Mouse (Mus musculus): ENCODE data around the gene Gm13030. TPM values are rescaled to one million over a fixed set of nuclear protein-coding genes. Genes with fewer than 3 reads are reported as not detected.
"Not testable (repeated sequence)": the region's sequence is repeated elsewhere in the genome, so short reads cannot be mapped to it uniquely, and the experiment has no call there.

Gm13030 gene
- polyA plus RNA-seq, 1 experiment from 2014 or later, result not detected

DNA sequence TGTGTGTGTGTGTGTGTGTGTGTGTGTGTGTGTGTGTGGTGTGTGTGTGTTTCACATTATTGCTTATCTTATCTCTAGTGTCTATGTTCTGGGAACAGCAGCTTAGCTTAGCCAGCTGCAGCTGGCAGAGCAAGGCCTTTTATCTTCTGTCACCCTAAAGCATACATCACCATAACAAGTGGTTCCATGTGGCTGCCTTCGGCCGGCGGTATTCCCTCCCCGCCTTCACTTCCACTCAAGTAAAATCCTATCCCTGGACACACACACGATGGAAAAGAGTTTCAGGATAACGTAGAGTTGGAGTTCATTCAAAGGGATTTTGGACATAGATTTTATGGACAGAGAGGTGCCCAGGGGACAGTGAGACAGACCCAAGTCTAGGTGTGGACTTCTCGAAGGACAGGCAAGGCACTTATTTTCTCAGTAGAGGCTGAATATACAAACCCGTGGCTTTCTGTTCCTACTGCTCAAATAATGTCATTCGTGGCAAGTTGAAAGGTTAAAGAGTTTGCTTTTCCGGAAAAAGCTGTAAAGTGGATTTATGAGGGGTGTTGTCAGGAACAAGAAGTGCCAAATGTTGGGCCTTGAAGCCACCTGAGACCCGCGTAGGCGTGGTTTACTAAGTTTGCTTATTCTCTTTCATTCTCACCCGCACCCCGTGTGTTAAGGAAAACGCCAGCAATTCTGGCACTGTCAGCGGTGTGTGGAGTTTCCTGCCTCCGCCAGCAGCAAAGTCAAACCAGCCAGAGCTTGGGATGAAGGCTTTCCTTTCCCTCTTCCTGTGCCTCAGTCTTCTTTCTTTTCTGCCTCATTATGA lies 47.8 kb downstream of the Gm13030 start:
- Histone ChIP-seq H3K36me3 (ENCODE audit: insufficient read depth, low read length) (no peaks in the 10 kb centered on the region), H3K27me3 (replicated peaks; ENCODE audit: insufficient read depth, low read length) (0 out of 2 replicates have a peak, but pooled peaks cover 2% of the 10 kb centered on the region), H3K9me3 (ENCODE audit: low read length) (no peaks in the 10 kb centered on the region), H3K4me2 (replicated peaks; ENCODE audit: low read depth, low read length) (0 out of 2 replicates have a peak overlapping the region, but pooled peaks have one; percentile 27), H3K27ac (ENCODE audit: low read length) (0 out of 2 replicates have a peak overlapping the region, but pooled peaks have one; percentile 15), H3K9ac (replicated peaks; ENCODE audit: low read depth) (no peak overlapping the region), H3K4me3 (ENCODE audit: low read depth, low read length) (no peak overlapping the region), H3K4me1 (ENCODE audit: insufficient read depth, low read depth, low read length) (no peaks in the 10 kb centered on the region)
- WGBS, result 6% methylated on average over 18 of the region's 18 CpGs
- DNase-seq (ENCODE audit: low spot score), result peak; percentile 56
- ATAC-seq, result peak; percentile 61
- TF ChIP-seq EP300 (IDR thresholded peaks at IDR 0.05) (no peak), CTCF (IDR thresholded peaks at IDR 0.05) (no peak)

DNA sequence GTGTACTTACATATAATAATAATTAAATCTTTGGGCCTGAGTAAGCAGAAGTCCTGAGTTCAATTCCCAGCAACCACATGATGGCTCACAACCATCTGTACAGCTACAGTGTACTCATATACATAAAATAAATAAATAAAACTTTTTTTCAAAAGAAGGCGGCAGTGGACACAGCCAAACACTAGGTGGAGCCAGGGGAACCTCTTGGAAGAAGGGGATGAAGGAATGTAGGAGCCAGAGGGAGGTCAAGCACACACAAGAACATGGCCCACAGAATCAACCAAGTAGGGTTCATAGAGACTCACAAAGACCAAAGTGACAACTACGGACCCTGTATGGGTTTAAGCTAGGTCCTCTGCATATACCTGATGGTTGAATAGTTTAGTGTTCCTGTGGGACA lies 49.1 kb downstream of the Gm13030 start:
- WGBS, result 75% methylated on average over 2 of the region's 2 CpGs
- DNase-seq (ENCODE audit: low spot score) (peak; percentile 54), ATAC-seq (no peak)
- no peak overlapping the region for H3K9ac ChIP-seq (replicated peaks; ENCODE audit: low read depth)
- H3K27me3 ChIP-seq (replicated peaks; ENCODE audit: insufficient read depth, low read length), result 0 out of 2 replicates have a peak, but pooled peaks cover 2% of the 10 kb centered on the region
- H3K27ac ChIP-seq (ENCODE audit: low read length), result no peak overlapping the region
- TF ChIP-seq EP300 (IDR thresholded peaks at IDR 0.05) (no peak), CTCF (IDR thresholded peaks at IDR 0.05) (peak; percentile 46)
- H3K9me3 ChIP-seq (ENCODE audit: low read length), result no peaks in the 10 kb centered on the region
- no peaks in the 10 kb centered on the region for H3K4me1 ChIP-seq (ENCODE audit: insufficient read depth, low read depth, low read length)
- H3K4me3 ChIP-seq (ENCODE audit: low read depth, low read length), result no peak overlapping the region
- H3K36me3 ChIP-seq (ENCODE audit: insufficient read depth, low read length), result no peaks in the 10 kb centered on the region
- no peak overlapping the region for H3K4me2 ChIP-seq (replicated peaks; ENCODE audit: low read depth, low read length)

DNA sequence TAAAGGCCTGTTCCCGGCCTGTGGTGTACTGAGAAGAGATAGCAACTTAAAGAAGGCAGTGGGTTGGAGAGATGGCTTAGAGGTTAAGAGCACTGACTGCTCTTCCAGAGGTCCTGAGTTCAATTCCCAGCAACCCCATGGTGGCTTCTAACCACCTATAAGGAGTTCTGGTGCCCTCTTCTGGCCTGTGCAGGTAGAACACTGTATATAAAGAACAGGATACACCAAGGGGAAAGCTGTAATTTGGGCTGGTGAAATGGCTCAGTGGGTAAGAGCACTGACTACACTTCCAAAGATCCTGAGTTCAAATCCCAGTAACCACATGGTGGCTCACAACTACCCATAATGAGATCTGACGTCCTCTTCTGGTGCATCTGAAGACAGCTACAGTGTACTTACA lies 49.6 kb downstream of the Gm13030 start:
- not testable (repeated sequence) for H3K27me3 ChIP-seq (replicated peaks; ENCODE audit: insufficient read depth, low read length); H3K4me1 ChIP-seq (ENCODE audit: insufficient read depth, low read depth, low read length); H3K4me3 ChIP-seq (ENCODE audit: low read depth, low read length); DNase-seq (ENCODE audit: low spot score); H3K9me3 ChIP-seq (ENCODE audit: low read length); H3K9ac ChIP-seq (replicated peaks; ENCODE audit: low read depth); H3K27ac ChIP-seq (ENCODE audit: low read length); H3K4me2 ChIP-seq (replicated peaks; ENCODE audit: low read depth, low read length); ATAC-seq; H3K36me3 ChIP-seq (ENCODE audit: insufficient read depth, low read length)
- WGBS, result 72% methylated on average over 2 of the region's 2 CpGs
- 0 out of 2 replicates have a peak, but pooled peaks have one; percentile 5 for TF ChIP-seq CTCF (IDR thresholded peaks at IDR 0.05)

- no peak overlapping the region for H3K4me3 ChIP-seq (ENCODE audit: low read depth, low read length)
- TF ChIP-seq EP300 (IDR thresholded peaks at IDR 0.05), result no peak
- TF ChIP-seq CTCF (IDR thresholded peaks at IDR 0.05), result no peak
- DNase-seq (ENCODE audit: low spot score), result no peak
- 93% methylated on average over 2 of the region's 2 CpGs for WGBS
- no peak for ATAC-seq
- H3K9me3 ChIP-seq (ENCODE audit: low read length), result no peaks in the 10 kb centered on the region
- H3K4me2 ChIP-seq (replicated peaks; ENCODE audit: low read depth, low read length), result no peak overlapping the region
- H3K27me3 ChIP-seq (replicated peaks; ENCODE audit: insufficient read depth, low read length), result 0 out of 2 replicates have a peak, but pooled peaks cover 2% of the 10 kb centered on the region
- no peak overlapping the region for H3K27ac ChIP-seq (ENCODE audit: low read length)
- peaks cover 2% of the 10 kb centered on the region; the same call in 1 of the 2 replicates for H3K4me1 ChIP-seq (ENCODE audit: insufficient read depth, low read depth, low read length)
- H3K36me3 ChIP-seq (ENCODE audit: insufficient read depth, low read length), result no peaks in the 10 kb centered on the region
- H3K9ac ChIP-seq (replicated peaks; ENCODE audit: low read depth), result no peak overlapping the region
These were observed 52.7 kb downstream of the Gm13030 start for GRCm38 (mm10) chr4:138821036-138821435.

Other genes starting within 250 kb of the Gm13030 start
- 0.08 and 0.12 TPM in 2 replicates for gene Vwa5b1, start 238.1 kb downstream of the Gm13030 start, polyA plus RNA-seq (2015; fragmentation: Nextera tagmentation; extraction: Ambion mirVana)
- 0.43 and 0.53 TPM in 2 replicates for gene Pla2g2c, start 149.2 kb downstream of the Gm13030 start, polyA plus RNA-seq (2015; fragmentation: Nextera tagmentation; extraction: Ambion mirVana)
- 10.1 and 11.7 TPM in 2 replicates for gene Ubxn10, start 136.8 kb downstream of the Gm13030 start, polyA plus RNA-seq (2015; fragmentation: Nextera tagmentation; extraction: Ambion mirVana)
- gene Pla2g2f, start 116.3 kb downstream of the Gm13030 start, polyA plus RNA-seq (2015; fragmentation: Nextera tagmentation; extraction: Ambion mirVana), result not detected in 2 replicates
- not detected in 2 replicates for gene Pla2g2d, start 98.2 kb downstream of the Gm13030 start, polyA plus RNA-seq (2015; fragmentation: Nextera tagmentation; extraction: Ambion mirVana)
- 0.29 TPM in 1 of 2 replicates, not detected in the other for gene Pla2g5, start 10.5 kb downstream of the Gm13030 start, polyA plus RNA-seq (2015; fragmentation: Nextera tagmentation; extraction: Ambion mirVana)
- not detected in 2 replicates for gene Pla2g2e, start 4.0 kb upstream of the Gm13030 start, polyA plus RNA-seq (2015; fragmentation: Nextera tagmentation; extraction: Ambion mirVana)
- 3.7 and 4.0 TPM in 2 replicates for gene Otud3, start 40.0 kb upstream of the Gm13030 start, polyA plus RNA-seq (2015; fragmentation: Nextera tagmentation; extraction: Ambion mirVana)
- 17.9 and 21.6 TPM in 2 replicates for gene Rnf186, start 93.1 kb upstream of the Gm13030 start, polyA plus RNA-seq (2015; fragmentation: Nextera tagmentation; extraction: Ambion mirVana)
- 8.3 and 8.5 TPM in 2 replicates for gene Tmco4, start 98.9 kb upstream of the Gm13030 start, polyA plus RNA-seq (2015; fragmentation: Nextera tagmentation; extraction: Ambion mirVana)
- not detected in 2 replicates for gene Htr6, start 201.6 kb upstream of the Gm13030 start, polyA plus RNA-seq (2015; fragmentation: Nextera tagmentation; extraction: Ambion mirVana)
- 141 and 151 TPM in 2 replicates for gene Nbl1, start 219.0 kb upstream of the Gm13030 start, polyA plus RNA-seq (2015; fragmentation: Nextera tagmentation; extraction: Ambion mirVana)

All from lung, postnatal 0 days (tissue).